10 mouse cellular contexts compared by ENCODE assay signal in the genomic region with DNA sequence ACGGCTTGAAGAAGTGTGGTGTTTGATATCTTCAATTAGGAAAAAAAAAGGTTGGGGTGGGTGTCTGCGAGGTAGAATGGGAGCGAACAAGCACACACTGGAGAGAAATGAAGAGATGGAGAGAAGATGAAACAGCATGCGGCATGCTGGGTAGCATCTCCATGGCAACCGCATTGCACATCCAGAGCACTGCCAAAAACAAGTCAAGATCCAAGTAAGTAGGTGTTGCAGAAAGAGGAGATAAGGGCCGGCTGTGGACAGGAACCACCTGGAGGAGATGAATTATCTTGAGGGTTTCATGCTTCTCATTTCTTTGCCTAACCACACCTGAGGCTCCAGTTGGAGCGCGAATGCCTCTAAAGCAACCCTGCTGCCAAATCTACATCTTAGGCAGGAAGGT.
DNase-seq lines count a peak whose midpoint lies in the region; ATAC-seq lines count a peak whose summit lies in the region.
"Had no signal": no experiment of that assay in that cellular context is flagged by ENCODE, and none has a peak within 500 bp of the region (broad histone marks: within the 10 kb centered on the region; RNA-seq: fewer than 3 reads in every experiment).

No protein-coding gene starts in this region.

- H3K4me3 ChIP-seq in kidney, embryonic 15.5 days (replicated peaks): no peak overlapping the region
- H3K4me3 ChIP-seq: gastrocnemius, adult 2 months; limb, embryonic 12.5 days had no signal

- H3K9ac ChIP-seq in kidney, embryonic 15.5 days: no peak overlapping the region
- H3K9ac ChIP-seq: limb, embryonic 12.5 days had no signal

- H3K27me3 ChIP-seq in kidney, embryonic 15.5 days: no peaks in the 10 kb centered on the region

- H3K36me3 ChIP-seq in kidney, embryonic 15.5 days: no peaks in the 10 kb centered on the region
- H3K36me3 ChIP-seq: limb, embryonic 12.5 days had no signal

- H3K27ac ChIP-seq in kidney, embryonic 15.5 days: no peak overlapping the region
- H3K27ac ChIP-seq: gastrocnemius, adult 2 months; limb, embryonic 12.5 days had no signal

- no peak overlapping the region for H3K4me2 ChIP-seq in kidney, embryonic 15.5 days
- H3K4me2 ChIP-seq: limb, embryonic 12.5 days had no signal

- WGBS in kidney, embryonic 15.5 days: 71% methylated on average over 8 of the region's 8 CpGs

- H3K4me1 ChIP-seq in kidney, embryonic 15.5 days: peaks cover 12% of the 10 kb centered on the region; the same call in 1 of the 2 replicates

- no peak for ATAC-seq in kidney, embryonic 15.5 days (replicated peaks; ENCODE audit: low FRiP score)

- no peaks in the 10 kb centered on the region for H3K9me3 ChIP-seq in kidney, embryonic 15.5 days (replicated peaks)
- H3K9me3 ChIP-seq: limb, embryonic 12.5 days had no signal

- peak; percentile 49 to 68 for DNase-seq in cerebellum, postnatal 14 days
- no peak for DNase-seq in cerebellum, adult 18-20 months
- peak; percentile 14 for DNase-seq in retina, postnatal 1 day
- DNase-seq in retina, embryonic 14.5 days (ENCODE audit: low spot score): no peak
- peak; percentile 32 for DNase-seq in lung, postnatal 10 days
- DNase-seq in kidney, postnatal 25 days: no peak
- DNase-seq in spleen, adult 18-20 months: no peak
- DNase-seq: gastrocnemius, adult 2 months had no signal

Comparison
In these comparisons a context has a peak if more than half of its experiments do, and no peak if none do; other contexts are left out.
1. DNase-seq: peak in cerebellum, postnatal 14 days (2 of 2), retina, postnatal 1 day (single experiment) and lung, postnatal 10 days (single experiment); none in cerebellum, adult 18-20 months (0 of 2), retina, embryonic 14.5 days (single experiment), kidney, postnatal 25 days (0 of 2) and spleen, adult 18-20 months (0 of 2).